Mouse (Mus musculus): ENCODE results near the gene Polr3b.

GRCm38 (mm10) chr10:84704594-84704993, 82.5 kb downstream of the Polr3b start:
- TF ChIP-seq GATA1 (IDR thresholded peaks at IDR 0.05; ENCODE audit: borderline replicate concordance, low read length) (no peak), FLI1 (IDR thresholded peaks at IDR 0.05; ENCODE audit: low read length) (no peak)

All from megakaryocyte, embryonic 14.5 days (primary cell).